Mouse (Mus musculus) kidney, adult 2 months (tissue): ENCODE measurements at regions not wholly inside any gene's neighbourhood (a gene's known extent, or its start where the extent isn't known, plus 50 kb on each side); places are given as distances from the start of the nearest gene placed in this dataset.

ENCODE experiments used
- DNase-seq: peaks from one replicate; pipeline ENCODE4 v3.0.0; 2021
- H3K27ac ChIP-seq: fragments of 200-500 bp; 2 replicates; pipeline ENCODE4 v1.5.1; 2012; ENCODE audit warnings: low read depth, low read length, control low read depth, inconsistent platforms; ENCODE audit not compliant: insufficient read depth
- H3K27me3 ChIP-seq: fragments of 200-500 bp; replicated peaks from 2 replicates; pipeline ENCODE4 v1.6.1; 2012; ENCODE audit warnings: mild to moderate bottlenecking, moderate library complexity, low read length, inconsistent platforms; ENCODE audit not compliant: control insufficient read depth, insufficient read depth
- H3K36me3 ChIP-seq: fragments of 200-500 bp; 2 replicates; pipeline ENCODE4 v1.6.1; 2012; ENCODE audit warnings: mild to moderate bottlenecking, moderate library complexity, low read length, inconsistent platforms; ENCODE audit not compliant: control insufficient read depth, insufficient read depth
- H3K4me1 ChIP-seq: fragments of 200-500 bp; 2 replicates; pipeline ENCODE4 v1.6.1; 2011; ENCODE audit warnings: low read length; ENCODE audit not compliant: control insufficient read depth, insufficient read depth
- H3K4me3 ChIP-seq: fragments of 200-500 bp; 2 replicates; pipeline ENCODE4 v1.5.1; 2011; ENCODE audit warnings: mild to moderate bottlenecking, low read depth, low read length, control low read depth; ENCODE audit not compliant: insufficient read depth
- CTCF ChIP-seq: fragments of 200-500 bp; conservative IDR thresholded peaks from 2 replicates; pipeline ENCODE4 v1.5.1; 2011; ENCODE audit warnings: low read depth, mild to moderate bottlenecking, control low read depth, low read length, moderate library complexity, mixed read lengths; ENCODE audit not compliant: insufficient read depth, insufficient read length
- POLR2A ChIP-seq: fragments of 200-500 bp; IDR thresholded peaks from one replicate; pipeline ENCODE4 v1.6.1; 2011; ENCODE audit warnings: low read depth, low read length, control low read depth
- WGBS: fragments of 180-500 bp; shearing (Covaris S2); methylation state at CpG from one replicate; pipeline ENCODE4 v1.1.7; 2018; 5-methylcytosine and 5-hydroxymethylcytosine counted together

DNA sequence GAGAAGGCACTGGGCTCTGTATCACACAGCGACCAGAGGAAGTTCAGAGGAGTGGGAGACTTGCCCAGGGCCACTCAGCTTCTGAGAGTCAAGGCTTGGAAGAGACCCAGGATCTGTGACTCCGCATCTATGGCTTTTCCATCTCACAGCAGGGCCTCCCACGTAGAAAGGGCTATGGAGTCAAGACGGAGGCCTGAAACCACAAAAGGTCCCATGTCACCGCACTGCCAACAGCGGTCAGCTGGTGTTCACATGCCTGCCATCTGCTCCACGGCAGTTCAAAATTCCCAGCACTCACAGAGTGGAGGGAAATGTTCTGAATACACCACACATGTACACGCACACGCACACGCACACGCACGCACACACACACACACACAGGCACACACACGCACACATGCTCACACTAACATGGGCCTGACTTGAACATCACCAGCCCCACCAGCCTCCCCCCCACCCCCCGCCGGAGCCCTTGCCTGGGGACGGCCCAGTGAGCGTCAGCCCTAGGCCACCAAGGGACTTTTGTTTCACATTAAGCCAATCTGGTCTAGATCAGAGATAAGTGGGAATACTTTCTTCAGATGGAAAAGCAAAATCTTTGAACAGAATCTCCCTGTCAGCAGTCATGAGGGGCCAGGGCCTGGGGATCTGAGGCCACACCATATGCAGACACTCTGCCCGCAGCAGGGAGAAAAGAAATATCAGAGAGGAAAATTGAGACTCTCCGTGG is 212.6 kb downstream of the 3110018I06Rik start:
- no peaks in the 10 kb centered on the region for H3K36me3 ChIP-seq
- TF ChIP-seq POLR2A, result no peak
- TF ChIP-seq CTCF, result no peak
- 80% methylated on average over 19 of the region's 19 CpGs for WGBS
- H3K4me3 ChIP-seq, result no peak overlapping the region
- no peak for DNase-seq
- H3K4me1 ChIP-seq, result no peaks in the 10 kb centered on the region
- H3K27ac ChIP-seq, result no peak overlapping the region
- no peaks in the 10 kb centered on the region for H3K27me3 ChIP-seq

GRCm38 (mm10) chr12:107708812-107709211 is 220.4 kb downstream of the 3110018I06Rik start:
- H3K4me3 ChIP-seq, result no peak overlapping the region
- no peaks in the 10 kb centered on the region for H3K4me1 ChIP-seq
- no peak overlapping the region for H3K27ac ChIP-seq
- H3K36me3 ChIP-seq, result no peaks in the 10 kb centered on the region
- WGBS, result 73% methylated on average over 6 of the region's 6 CpGs
- TF ChIP-seq POLR2A (no peak), CTCF (no peak)
- no peak for DNase-seq
- no peaks in the 10 kb centered on the region for H3K27me3 ChIP-seq

GRCm38 (mm10) chr12:107711017-107711416 is 222.6 kb downstream of the 3110018I06Rik start:
- no peak overlapping the region for H3K4me3 ChIP-seq
- WGBS, result 39% methylated on average over 7 of the region's 7 CpGs
- DNase-seq, result no peak

GRCm38 (mm10) chr12:107711675-107712074 is 223.2 kb downstream of the 3110018I06Rik start:
- Histone ChIP-seq H3K27me3 (no peaks in the 10 kb centered on the region), H3K36me3 (no peaks in the 10 kb centered on the region), H3K27ac (no peak overlapping the region), H3K4me3 (no peak overlapping the region), H3K4me1 (no peaks in the 10 kb centered on the region)
- 42% methylated on average over 3 of the region's 3 CpGs for WGBS
- TF ChIP-seq CTCF (no peak), POLR2A (no peak)
- no peak for DNase-seq

More at GRCm38 (mm10) chr12:107711017-107711416, 222.6 kb downstream of the 3110018I06Rik start:
- Histone ChIP-seq H3K4me1 (no peaks in the 10 kb centered on the region), H3K27me3 (no peaks in the 10 kb centered on the region), H3K27ac (no peak overlapping the region), H3K36me3 (no peaks in the 10 kb centered on the region)
- TF ChIP-seq CTCF, result no peak
- TF ChIP-seq POLR2A, result no peak

GRCm38 (mm10) chr12:107713191-107713590 is 224.8 kb downstream of the 3110018I06Rik start:
- WGBS, result 51% methylated on average over 14 of the region's 14 CpGs
- Histone ChIP-seq H3K4me1 (no peaks in the 10 kb centered on the region), H3K4me3 (no peak overlapping the region), H3K27me3 (no peaks in the 10 kb centered on the region), H3K27ac (no peak overlapping the region), H3K36me3 (no peaks in the 10 kb centered on the region)
- DNase-seq, result no peak
- TF ChIP-seq CTCF (no peak), POLR2A (no peak)

GRCm38 (mm10) chr12:107714846-107715245 is 226.4 kb downstream of the 3110018I06Rik start:
- WGBS, result 87% methylated on average over 2 of the region's 2 CpGs
- TF ChIP-seq CTCF (no peak), POLR2A (no peak)
- H3K36me3 ChIP-seq, result no peaks in the 10 kb centered on the region

GRCm38 (mm10) chr12:107715871-107716270 is 227.4 kb downstream of the 3110018I06Rik start:
- H3K4me3 ChIP-seq, result no peak overlapping the region
- no peaks in the 10 kb centered on the region for H3K27me3 ChIP-seq
- 70% methylated on average over 6 of the region's 6 CpGs for WGBS
- no peak overlapping the region for H3K27ac ChIP-seq
- no peak for DNase-seq
- no peaks in the 10 kb centered on the region for H3K4me1 ChIP-seq
- TF ChIP-seq POLR2A, result no peak
- no peaks in the 10 kb centered on the region for H3K36me3 ChIP-seq

More at GRCm38 (mm10) chr12:107714846-107715245, 226.4 kb downstream of the 3110018I06Rik start:
- Histone ChIP-seq H3K4me1 (no peaks in the 10 kb centered on the region), H3K4me3 (no peak overlapping the region), H3K27me3 (no peaks in the 10 kb centered on the region), H3K27ac (no peak overlapping the region)
- DNase-seq, result no peak
